Mouse (Mus musculus) heart, postnatal 0 days (tissue): ENCODE results near the gene Klhdc8a.

Experiments used
- CTCF ChIP-seq: IDR thresholded peaks from 2 replicates; pipeline ENCODE4 v1.5.1; 2016; ENCODE audit warnings: antibody characterized with exemption, control low read depth, low read depth
- EP300 ChIP-seq: IDR thresholded peaks from 2 replicates; pipeline ENCODE4 v1.6.1; 2016; ENCODE audit warnings: antibody characterized with exemption, low read depth

DNA sequence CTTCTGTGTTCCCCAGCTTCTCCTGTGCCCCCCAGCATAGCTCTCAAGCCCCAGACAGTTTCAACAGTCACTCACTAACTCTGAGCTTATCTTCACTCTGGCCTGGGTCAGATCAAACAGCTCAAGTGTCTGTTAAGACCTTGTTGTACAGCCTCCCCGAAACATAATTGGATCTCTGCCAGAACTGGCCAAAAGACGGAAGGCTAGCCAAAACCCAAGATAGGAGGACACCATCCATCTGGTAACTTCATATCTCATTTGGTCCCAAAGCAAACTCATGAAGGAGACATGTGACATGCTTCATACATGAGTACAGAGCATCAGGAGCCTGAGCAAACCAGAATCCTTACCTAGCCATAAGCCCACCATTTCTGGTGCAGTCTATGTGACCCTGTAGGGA is 13.6 kb downstream of the Klhdc8a start:
- TF ChIP-seq CTCF (no peak), EP300 (no peak)
